Mouse (Mus musculus): ENCODE data around the gene Pcna.

Gene Pcna

DNA sequence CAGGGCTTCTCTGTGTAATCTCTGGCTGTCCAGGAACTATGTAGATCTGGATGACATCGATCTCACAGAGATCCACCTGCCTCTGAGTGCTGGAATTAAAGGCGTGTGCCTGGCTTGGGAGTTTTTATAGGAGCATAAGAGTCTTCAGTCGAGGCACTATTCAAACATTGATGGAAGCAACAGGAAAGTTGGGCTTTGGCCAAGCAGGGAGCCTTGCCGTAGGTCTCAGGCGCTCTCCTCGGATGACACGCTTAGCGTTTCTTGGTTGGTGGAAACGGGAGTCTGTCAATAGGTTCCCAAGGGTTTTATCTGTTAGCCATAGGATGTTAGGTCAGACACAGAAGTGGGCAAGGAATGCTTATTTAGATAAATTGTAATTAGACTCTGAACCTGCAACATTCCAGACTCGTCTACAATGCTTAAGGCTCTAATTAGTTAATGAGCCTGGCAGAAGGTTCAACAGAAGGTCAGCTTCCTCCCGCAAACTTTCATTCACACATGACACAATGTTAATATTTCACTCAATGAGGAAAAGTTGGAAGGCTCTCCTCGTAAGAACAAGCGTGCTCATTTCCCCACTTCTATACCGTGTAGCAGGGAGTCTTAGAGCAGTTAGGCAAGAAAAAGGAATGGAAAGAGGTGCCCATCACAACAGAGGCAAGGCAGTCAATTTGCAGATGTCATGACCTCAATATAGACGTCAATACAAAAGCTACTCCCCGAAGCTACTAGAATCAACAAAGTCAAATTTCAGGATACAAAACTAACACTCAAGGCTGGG is 18.9 kb downstream of the Pcna start:
- DNase-seq (ENCODE audit: low read depth, low spot score): no peak

DNA sequence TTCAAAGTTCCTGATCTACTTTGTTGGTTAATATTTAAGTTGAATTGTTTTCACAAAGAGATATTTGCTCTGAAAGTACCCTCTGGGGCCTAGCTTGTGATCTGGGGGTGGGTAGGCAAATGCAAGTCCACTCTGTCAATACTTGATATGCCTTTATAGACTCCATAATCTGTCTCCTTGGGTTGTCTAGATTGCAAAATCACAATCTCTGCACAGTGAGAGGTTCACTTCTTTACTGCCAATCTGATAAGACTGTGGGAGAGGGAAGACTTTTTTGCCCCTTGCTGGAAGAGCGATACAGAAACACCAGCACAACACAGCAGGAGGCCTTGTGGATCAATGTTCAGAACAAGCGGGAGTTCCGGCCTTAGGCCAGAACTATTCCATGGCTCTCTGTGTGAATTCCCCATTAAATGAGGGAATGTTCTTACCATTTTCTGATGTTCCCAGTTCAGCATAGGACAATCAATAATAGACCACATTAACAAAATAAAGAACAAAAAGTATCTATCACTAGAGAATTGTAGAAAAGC is 20.6 kb downstream of the Pcna start:
- DNase-seq (ENCODE audit: low read depth, low spot score): peak; percentile 85

GRCm38 (mm10) chr2:132224359-132224758 is 28.8 kb downstream of the Pcna start:
- DNase-seq (ENCODE audit: low read depth, low spot score): no peak

DNA sequence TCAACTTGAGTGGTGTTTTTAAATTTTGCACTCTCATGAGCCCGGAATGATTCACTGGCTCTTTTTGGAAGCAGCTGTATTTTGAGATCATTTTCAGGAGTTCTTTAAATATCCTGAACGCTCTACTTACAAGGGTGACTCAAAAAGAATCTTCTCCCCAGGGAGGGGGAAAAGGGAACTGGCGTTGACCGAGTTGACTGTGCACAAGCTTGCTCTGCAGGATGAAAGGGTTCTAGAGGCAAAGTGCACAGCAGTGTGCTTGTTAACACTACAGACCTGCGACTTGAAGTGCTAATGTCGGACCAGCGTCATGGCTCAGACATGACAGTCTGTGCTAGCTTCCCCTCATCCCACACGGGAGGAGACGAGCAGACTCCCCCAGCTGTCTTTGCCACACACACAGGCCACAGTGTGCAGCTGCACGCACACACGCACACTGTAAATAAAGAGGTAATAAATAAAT is 31.5 kb downstream of the Pcna start:
- no peak for DNase-seq (ENCODE audit: low read depth, low spot score)

DNA sequence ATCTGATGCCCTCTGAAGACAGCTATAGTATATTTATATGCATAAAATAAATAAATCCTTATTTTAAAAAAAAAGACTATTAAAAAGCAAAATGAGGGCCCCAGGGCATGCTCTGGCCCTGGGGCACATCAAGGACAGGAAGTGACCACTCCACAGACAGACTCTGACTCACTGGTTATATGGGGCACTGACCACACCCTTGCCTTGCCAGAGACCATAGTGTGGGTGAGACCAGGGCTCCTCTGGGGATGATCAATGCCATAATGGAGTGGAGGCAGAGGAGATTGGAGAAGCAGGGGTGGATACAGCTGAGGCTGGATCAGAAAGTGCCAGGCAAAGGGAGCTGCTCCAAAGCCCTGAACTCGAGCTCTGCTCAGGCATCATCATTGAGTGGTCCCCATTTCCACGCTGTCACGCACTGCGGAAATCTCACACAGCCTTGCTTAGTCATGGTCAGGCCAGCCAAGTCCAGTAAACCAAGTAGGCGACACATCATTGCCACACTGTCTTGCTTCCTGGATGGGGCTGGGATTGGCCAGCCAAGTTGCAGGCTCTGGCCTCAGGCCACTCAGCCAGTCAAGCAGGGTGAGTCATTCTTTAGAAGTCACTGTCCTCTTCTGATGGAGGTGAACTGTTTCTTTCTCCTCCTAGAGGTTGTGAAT is 41.0 kb downstream of the Pcna start:
- DNase-seq (ENCODE audit: low read depth, low spot score): no peak

DNA sequence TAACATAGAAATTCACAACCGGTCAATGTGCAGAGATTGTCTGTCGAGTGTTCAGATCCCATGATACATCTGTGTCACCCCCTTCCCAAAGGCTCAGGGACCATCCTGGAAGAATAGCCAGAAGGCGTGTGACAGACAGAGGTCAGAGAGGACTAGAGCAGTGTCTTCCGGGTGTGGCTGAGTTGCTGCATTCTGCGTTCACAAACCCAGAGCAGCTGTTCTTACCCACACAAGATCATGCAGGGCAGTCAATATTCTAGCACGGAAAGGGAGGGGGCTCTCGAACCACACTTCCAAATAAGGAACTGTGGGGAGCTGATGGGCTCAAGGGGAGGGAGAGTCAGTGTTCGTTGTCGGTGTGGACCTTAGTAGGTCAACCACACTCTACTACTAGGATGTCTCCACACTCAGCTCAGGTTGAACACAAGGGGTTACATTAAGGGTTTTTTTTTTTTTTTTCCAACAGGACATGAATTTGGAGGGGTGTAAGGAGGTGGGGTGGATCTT is 42.3 kb downstream of the Pcna start:
- DNase-seq (ENCODE audit: low read depth, low spot score): peak; percentile 33

DNA sequence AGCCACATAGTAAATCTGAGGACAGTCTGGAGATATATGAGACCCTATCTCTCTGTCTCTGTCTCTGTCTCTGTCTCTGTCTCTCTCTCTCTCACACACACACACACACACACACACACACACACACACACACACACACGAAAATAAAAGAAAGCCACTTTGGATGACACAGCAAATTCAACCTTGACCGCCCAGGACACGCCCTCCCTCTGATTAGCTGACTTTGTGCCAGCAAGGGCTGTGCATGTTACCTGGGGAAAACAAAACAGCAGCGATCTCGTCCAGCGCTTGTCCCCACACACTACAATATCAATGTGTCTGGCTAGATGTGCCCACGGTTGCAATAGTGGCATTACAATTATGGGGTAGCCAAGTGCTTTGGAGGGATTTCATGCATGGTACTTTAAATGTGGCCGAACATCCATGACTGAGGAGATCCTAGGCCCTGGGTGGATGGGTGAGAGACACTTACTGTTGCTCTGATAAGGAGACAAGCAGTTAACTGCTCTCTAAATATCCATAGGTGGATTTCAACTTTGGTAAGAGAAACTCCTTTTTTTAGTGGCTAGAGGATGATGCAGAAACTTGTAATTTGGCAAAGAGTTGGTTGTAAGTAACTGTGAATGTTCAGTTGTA is 44.8 kb downstream of the Pcna start:
- DNase-seq (ENCODE audit: low read depth, low spot score): peak; percentile 45

DNA sequence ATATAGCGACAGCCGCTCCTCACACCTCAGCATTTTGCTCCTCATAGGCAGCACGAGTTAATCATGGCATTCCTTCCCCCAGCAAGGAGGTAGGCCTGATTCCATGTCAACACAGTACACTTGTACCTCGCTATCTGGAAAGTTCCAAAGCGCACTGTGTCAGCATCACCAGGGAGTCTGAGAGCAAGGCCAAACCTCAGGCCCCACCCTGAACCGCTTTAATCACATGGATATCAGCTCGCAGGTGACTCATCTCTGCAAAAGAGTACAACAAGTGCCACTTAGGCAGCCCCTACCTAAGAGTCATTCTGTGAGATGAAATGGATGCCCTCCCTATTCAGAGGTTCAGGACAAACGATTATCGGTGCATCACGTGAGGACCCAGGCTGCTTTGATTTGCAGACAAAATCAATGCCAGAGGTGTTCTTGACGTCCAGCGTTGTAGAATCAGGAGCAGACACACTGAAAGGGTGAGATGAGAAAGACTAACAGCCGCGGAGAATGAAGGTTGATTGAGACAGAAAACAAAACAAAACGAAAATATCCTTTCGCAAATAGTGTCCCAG is 46.7 kb downstream of the Pcna start:
- DNase-seq (ENCODE audit: low read depth, low spot score): peak; percentile 71

- DNase-seq (ENCODE audit: low read depth, low spot score): no peak
These were observed 47.6 kb downstream of the Pcna start for GRCm38 (mm10) chr2:132205549-132205948.

DNA sequence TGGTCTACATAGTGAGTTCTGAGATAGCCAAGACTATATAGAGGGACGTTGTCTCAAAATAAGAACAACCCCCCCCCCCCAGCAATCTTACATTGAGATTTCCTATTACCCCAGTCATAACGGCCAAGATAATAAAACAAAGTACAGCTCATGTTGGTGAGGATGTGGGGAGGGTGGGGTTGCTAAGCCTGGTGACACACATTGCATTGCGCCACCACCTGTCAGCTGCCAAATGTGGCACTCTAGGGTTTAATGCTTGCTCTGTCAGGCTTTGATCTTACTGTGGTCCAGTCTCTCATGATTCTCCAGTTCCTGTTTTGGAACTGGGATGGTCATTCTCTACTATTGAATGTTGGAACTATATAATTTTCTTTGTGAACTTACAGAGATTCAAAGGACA is 49.3 kb downstream of the Pcna start:
- no peak for DNase-seq (ENCODE audit: low read depth, low spot score)

GRCm38 (mm10) chr2:132203186-132203585 is 49.9 kb downstream of the Pcna start:
- no peak for DNase-seq (ENCODE audit: low read depth, low spot score)

All from R1 (cell line).